Mouse (Mus musculus) thymus, adult 2 months (tissue): Measurements from ENCODE around the gene Evi5.

ENCODE experiments used
- CTCF ChIP-seq: fragments of 200-500 bp; IDR thresholded peaks from 2 replicates; pipeline ENCODE4 v1.5.1; 2012; ENCODE audit warnings: mild to moderate bottlenecking, control low read depth, low read length, moderate library complexity, borderline replicate concordance; ENCODE audit not compliant: control insufficient read depth, poor library complexity, insufficient read depth; ENCODE audit errors: extremely low read depth
- POLR2A ChIP-seq: fragments of 200-500 bp; IDR thresholded peaks from 2 replicates; pipeline ENCODE4 v1.6.1; 2012; ENCODE audit warnings: mild to moderate bottlenecking, low read length, control low read depth, moderate library complexity; ENCODE audit not compliant: control insufficient read depth, poor library complexity, insufficient read depth; ENCODE audit errors: extremely low read depth

DNA sequence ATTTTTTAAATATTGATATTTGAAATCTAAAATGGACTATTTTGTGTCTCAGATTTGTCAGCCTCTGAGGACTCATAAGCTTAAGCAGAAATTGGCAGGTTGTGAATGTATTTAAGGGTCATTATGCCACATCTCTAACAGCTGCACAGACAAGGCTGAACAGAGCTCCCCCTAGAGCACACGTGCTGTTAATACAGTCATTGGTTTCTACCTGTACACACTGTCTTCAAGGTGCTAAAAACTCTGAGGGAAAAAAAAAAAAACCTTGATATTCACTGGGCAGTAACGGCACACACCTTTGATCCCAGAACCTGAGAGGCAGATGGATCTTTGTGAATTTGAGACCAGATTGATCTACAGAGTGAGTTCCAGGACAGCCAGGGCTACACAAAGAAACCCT, 15.9 kb downstream of the Evi5 start:
- no peak for TF ChIP-seq CTCF
- no peak for TF ChIP-seq POLR2A
